Mouse (Mus musculus) kidney, postnatal 0 days (tissue): Measurements from ENCODE around the gene Dgki. TPM values are rescaled to one million over a fixed set of nuclear protein-coding genes. Genes with fewer than 3 reads are reported as not detected.

Experiments used
- ATAC-seq: fragments of 200-750 bp; cut with Nextera tagmentation; replicated peaks from 2 replicates; pipeline ENCODE4 v1.8.0; 2017; ENCODE audit warnings: low read depth, moderate number of reproducible peaks, moderate TSS enrichment, moderate library complexity; ENCODE audit not compliant: low FRiP score
- DNase-seq: peaks from one replicate; pipeline ENCODE4 v3.0.0-alpha.2; 2016; ENCODE audit warnings: low spot score
- H3K27ac ChIP-seq: fragments of 300-500 bp; sonication (generic); 2 replicates; pipeline ENCODE4 v1.5.1; 2014; ENCODE audit warnings: mild to moderate bottlenecking
- H3K27me3 ChIP-seq: fragments of 300-500 bp; sonication (generic); 2 replicates; pipeline ENCODE4 v1.6.1; 2014; ENCODE audit warnings: low read length, mixed read lengths; ENCODE audit not compliant: insufficient read depth
- H3K36me3 ChIP-seq: fragments of 300-500 bp; sonication (generic); 2 replicates; pipeline ENCODE4 v1.6.1; 2014; ENCODE audit warnings: low read length, mixed read lengths; ENCODE audit not compliant: insufficient read depth
- H3K4me1 ChIP-seq: fragments of 300-500 bp; sonication (generic); replicated peaks from 2 replicates; pipeline ENCODE4 v1.6.1; 2014; ENCODE audit warnings: antibody characterized with exemption, low read length, mixed read lengths; ENCODE audit not compliant: insufficient read depth
- H3K4me2 ChIP-seq: fragments of 300-500 bp; sonication (generic); 2 replicates; pipeline ENCODE4 v1.6.1; 2014; ENCODE audit warnings: mild to moderate bottlenecking, low read length, moderate library complexity, mixed read lengths
- H3K4me3 ChIP-seq: fragments of 300-500 bp; sonication (generic); replicated peaks from 2 replicates; pipeline ENCODE4 v1.5.1; 2014; ENCODE audit warnings: low read depth, low read length
- H3K9ac ChIP-seq: fragments of 300-500 bp; sonication (generic); 2 replicates; pipeline ENCODE4 v1.6.1; 2014; ENCODE audit warnings: low read depth, low read length
- H3K9me3 ChIP-seq: fragments of 300-500 bp; sonication (generic); replicated peaks from 2 replicates; pipeline ENCODE4 v1.6.1; 2016; ENCODE audit warnings: low read length, inconsistent platforms, mixed read lengths
- CTCF ChIP-seq: IDR thresholded peaks from 2 replicates; pipeline ENCODE4 v1.5.1; 2016; ENCODE audit warnings: antibody characterized with exemption, low read depth, mild to moderate bottlenecking, moderate library complexity
- WGBS: fragments of 180-500 bp; shearing (Covaris S2); extraction: QIAGEN DNeasy Blood & Tissue Kit; methylation state at CpG from one replicate; pipeline ENCODE4 v1.1.7; 2014; 5-methylcytosine and 5-hydroxymethylcytosine counted together
- polyA plus RNA-seq: library from polyadenylated mRNA; unstranded; fragments of >200 nt; fragmentation: Nextera tagmentation; extraction: Ambion mirVana; gene quantifications from 2 replicates; pipeline ENCODE4 v1.2.1, GENCODE M21; 2015

The Dgki gene
- polyA plus RNA-seq, 1 experiment from 2014 or later, result 0.76 TPM

GRCm38 (mm10) chr6:37270905-37271591 is 28.9 kb downstream of the Dgki start:
- Histone ChIP-seq H3K27ac (no peak overlapping the region), H3K9me3 (no peaks in the 10 kb centered on the region), H3K4me2 (no peak overlapping the region), H3K4me1 (no peaks in the 10 kb centered on the region), H3K9ac (no peak overlapping the region), H3K36me3 (no peaks in the 10 kb centered on the region), H3K4me3 (no peak overlapping the region), H3K27me3 (no peaks in the 10 kb centered on the region)
- DNase-seq, result peak; percentile 73
- WGBS, result 53% methylated on average over 8 of the region's 8 CpGs
- no peak for TF ChIP-seq CTCF
- ATAC-seq, result peak; percentile 66

GRCm38 (mm10) chr6:37268589-37268988 is 31.4 kb downstream of the Dgki start:
- no peaks in the 10 kb centered on the region for H3K9me3 ChIP-seq
- no peak overlapping the region for H3K9ac ChIP-seq
- no peaks in the 10 kb centered on the region for H3K27me3 ChIP-seq
- no peaks in the 10 kb centered on the region for H3K4me1 ChIP-seq
- H3K4me2 ChIP-seq, result no peak overlapping the region
- peak; percentile 21 for DNase-seq
- H3K36me3 ChIP-seq, result no peaks in the 10 kb centered on the region
- WGBS, result 70% methylated on average over 6 of the region's 6 CpGs
- H3K4me3 ChIP-seq, result no peak overlapping the region
- ATAC-seq, result no peak
- no peak overlapping the region for H3K27ac ChIP-seq
- TF ChIP-seq CTCF, result no peak

GRCm38 (mm10) chr6:37267952-37268351 is 32.0 kb downstream of the Dgki start:
- no peak for ATAC-seq
- 87% methylated on average over 4 of the region's 4 CpGs for WGBS
- no peak overlapping the region for H3K4me2 ChIP-seq
- H3K36me3 ChIP-seq, result no peaks in the 10 kb centered on the region
- no peaks in the 10 kb centered on the region for H3K4me1 ChIP-seq
- no peaks in the 10 kb centered on the region for H3K27me3 ChIP-seq
- no peak overlapping the region for H3K4me3 ChIP-seq
- no peak overlapping the region for H3K9ac ChIP-seq
- no peak for DNase-seq
- no peak for TF ChIP-seq CTCF
- no peaks in the 10 kb centered on the region for H3K9me3 ChIP-seq
- H3K27ac ChIP-seq, result no peak overlapping the region

- H3K4me3 ChIP-seq, result no peak overlapping the region
- WGBS, result 85% methylated on average over 7 of the region's 7 CpGs
Measured at GRCm38 (mm10) chr6:37262486-37262885, 37.5 kb downstream of the Dgki start.

GRCm38 (mm10) chr6:37261236-37261852 is 38.6 kb downstream of the Dgki start:
- Histone ChIP-seq H3K27ac (no peak overlapping the region), H3K9ac (no peak overlapping the region), H3K4me1 (no peaks in the 10 kb centered on the region), H3K4me3 (no peak overlapping the region), H3K4me2 (no peak overlapping the region), H3K36me3 (no peaks in the 10 kb centered on the region), H3K9me3 (no peaks in the 10 kb centered on the region), H3K27me3 (no peaks in the 10 kb centered on the region)
- WGBS, result 82% methylated on average over 10 of the region's 10 CpGs
- DNase-seq (no peak), ATAC-seq (no peak)
- TF ChIP-seq CTCF, result no peak

More at GRCm38 (mm10) chr6:37262486-37262885, 37.5 kb downstream of the Dgki start:
- Histone ChIP-seq H3K9me3 (no peaks in the 10 kb centered on the region), H3K9ac (no peak overlapping the region), H3K4me2 (no peak overlapping the region), H3K4me1 (no peaks in the 10 kb centered on the region), H3K27ac (no peak overlapping the region), H3K27me3 (no peaks in the 10 kb centered on the region), H3K36me3 (no peaks in the 10 kb centered on the region)
- ATAC-seq (no peak), DNase-seq (no peak)
- TF ChIP-seq CTCF, result no peak

- H3K36me3 ChIP-seq, result no peaks in the 10 kb centered on the region
- H3K9ac ChIP-seq, result no peak overlapping the region
- H3K9me3 ChIP-seq, result no peaks in the 10 kb centered on the region
- H3K4me3 ChIP-seq, result no peak overlapping the region
- no peak for ATAC-seq
- no peak for TF ChIP-seq CTCF
- WGBS, result 87% methylated on average over 7 of the region's 7 CpGs
- H3K4me1 ChIP-seq, result 0 out of 2 replicates have a peak, but pooled peaks cover 3% of the 10 kb centered on the region
- no peak overlapping the region for H3K27ac ChIP-seq
- no peaks in the 10 kb centered on the region for H3K27me3 ChIP-seq
- no peak overlapping the region for H3K4me2 ChIP-seq
- no peak for DNase-seq
Measured at GRCm38 (mm10) chr6:37258662-37259061, 41.3 kb downstream of the Dgki start.
